Mouse (Mus musculus) megakaryocyte, embryonic 14.5 days (primary cell): Measurements from ENCODE around the gene Tubb5.

Source experiments
- FLI1 ChIP-seq: IDR thresholded peaks from 2 replicates; pipeline ENCODE4 v1.6.1; 2012; ENCODE audit warnings: low read length, inconsistent platforms, mixed read lengths
- GATA1 ChIP-seq: IDR thresholded peaks from 3 replicates; pipeline ENCODE4 v1.6.1; 2012; ENCODE audit warnings: mixed read lengths, low read length, inconsistent platforms, borderline replicate concordance

DNA sequence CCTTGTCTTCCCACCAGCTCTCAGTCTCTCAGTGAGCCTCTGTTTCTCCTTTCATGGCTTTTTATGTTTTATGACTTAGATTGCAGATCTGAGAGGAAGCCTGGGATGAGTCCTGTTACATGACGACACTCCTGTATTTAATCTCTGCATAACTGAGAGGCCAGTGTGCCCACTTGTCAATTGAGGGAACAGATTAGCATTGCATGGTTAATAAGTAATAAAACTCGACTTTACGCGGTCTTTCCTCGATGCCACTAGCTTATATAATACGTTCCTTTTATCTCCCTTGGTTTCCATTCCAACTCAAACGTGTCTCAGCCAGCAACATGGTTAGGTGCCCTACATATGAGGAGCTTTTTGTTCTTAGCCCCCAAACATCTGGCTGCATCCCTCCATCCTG, 22.3 kb downstream of the Tubb5 start:
- TF ChIP-seq GATA1, result no peak
- no peak for TF ChIP-seq FLI1
